Mouse (Mus musculus) cerebellum, adult 8-10 months (tissue): ENCODE measurements around the gene Gadd45b.
A peak's percentile ranks its signal among the peaks of the same experiment; 100 is the strongest.

Experiments
- DNase-seq: peaks from one replicate; pipeline ENCODE4 v3.0.0; 2022

Gadd45b gene

GRCm38 (mm10) chr10:80958979-80959637, 29.2 kb downstream of the Gadd45b start:
- no peak for DNase-seq

GRCm38 (mm10) chr10:80960551-80961508, 31.0 kb downstream of the Gadd45b start:
- DNase-seq, result no peak

- DNase-seq, result no peak
These were observed 32.2 kb downstream of the Gadd45b start for GRCm38 (mm10) chr10:80962051-80962472.

- DNase-seq, result no peak
These were observed 32.7 kb downstream of the Gadd45b start for GRCm38 (mm10) chr10:80962585-80962984.

GRCm38 (mm10) chr10:80963031-80963975, 33.4 kb downstream of the Gadd45b start:
- no peak for DNase-seq

- no peak for DNase-seq
These were observed 36.4 kb downstream of the Gadd45b start for GRCm38 (mm10) chr10:80966296-80966695.

GRCm38 (mm10) chr10:80967101-80967656, 37.3 kb downstream of the Gadd45b start:
- DNase-seq, result no peak

GRCm38 (mm10) chr10:80968106-80968505, 38.2 kb downstream of the Gadd45b start:
- no peak for DNase-seq

GRCm38 (mm10) chr10:80969298-80969697, 39.4 kb downstream of the Gadd45b start:
- no peak for DNase-seq

- no peak for DNase-seq
These were observed 40.3 kb downstream of the Gadd45b start for GRCm38 (mm10) chr10:80970159-80970558.

GRCm38 (mm10) chr10:80971533-80971932, 41.7 kb downstream of the Gadd45b start:
- DNase-seq, result no peak

GRCm38 (mm10) chr10:80972071-80972987, 42.5 kb downstream of the Gadd45b start:
- DNase-seq, result peak; percentile 78

GRCm38 (mm10) chr10:80973722-80974121, 43.8 kb downstream of the Gadd45b start:
- DNase-seq, result no peak

- DNase-seq, result no peak
These were observed 45.6 kb downstream of the Gadd45b start for GRCm38 (mm10) chr10:80975478-80975877.

- DNase-seq, result no peak
These were observed 51.8 kb downstream of the Gadd45b start for GRCm38 (mm10) chr10:80981564-80982112.
